Mouse (Mus musculus) MEL (cell line): ENCODE data around the gene Abca2. TPM values are rescaled to one million over a fixed set of nuclear protein-coding genes. Genes with fewer than 3 reads are reported as not detected.

Source experiments
- DNase-seq: peaks from one replicate; pipeline ENCODE4 v3.0.0; 2011; ENCODE audit warnings: low read depth, low spot score
- H3K27ac ChIP-seq: 2 replicates; pipeline ENCODE4 v1.5.1; 2012; ENCODE audit warnings: low read depth, mild to moderate bottlenecking, control low read depth, low read length, moderate library complexity; ENCODE audit not compliant: control insufficient read depth
- H3K27me3 ChIP-seq, 2 experiments: fragments of 150-350 bp in 1 of 2; sonication (generic) in 1 of 2; 2 replicates each; pipeline ENCODE4 v1.6.1; 2012; ENCODE audit warnings: low read length in 2 of 2, mild to moderate bottlenecking in 2 of 2, improper control_type of control experiment in 1 of 2, moderate library complexity in 1 of 2; ENCODE audit not compliant: insufficient read depth in 2 of 2, control insufficient read depth in 1 of 2
- H3K36me3 ChIP-seq, 2 experiments: 2 replicates each; pipeline ENCODE4 v1.6.1; 2012 to 2014; ENCODE audit warnings: low read length in 2 of 2, improper control_type of control experiment in 1 of 2, inconsistent platforms in 1 of 2, mild to moderate bottlenecking in 1 of 2; ENCODE audit not compliant: insufficient read depth in 2 of 2, control insufficient read depth in 1 of 2
- H3K4me1 ChIP-seq, 2 experiments: fragments of 150-350 bp in 1 of 2; sonication (generic) in 1 of 2; 2 replicates each; pipeline ENCODE4 v1.6.1; 2012; ENCODE audit warnings: low read length in 2 of 2, improper control_type of control experiment in 1 of 2, mild to moderate bottlenecking in 1 of 2; ENCODE audit not compliant: insufficient read depth in 2 of 2, control insufficient read depth in 1 of 2
- H3K4me3 ChIP-seq, 2 experiments: fragments of 150-350 bp in 1 of 2; sonication (generic) in 1 of 2; 2 replicates each; pipeline ENCODE4 v1.5.1; 2012; ENCODE audit warnings: low read depth in 2 of 2, low read length in 2 of 2, mild to moderate bottlenecking in 2 of 2, moderate library complexity in 2 of 2, control low read depth in 1 of 2, improper control_type of control experiment in 1 of 2; ENCODE audit not compliant: control insufficient read depth in 1 of 2, insufficient read depth in 1 of 2
- H3K79me2 ChIP-seq: 2 replicates; pipeline ENCODE4 v1.6.1; 2012; ENCODE audit warnings: mild to moderate bottlenecking, low read length, moderate library complexity; ENCODE audit not compliant: control insufficient read depth, poor library complexity, insufficient read depth
- H3K9ac ChIP-seq: 2 replicates; pipeline ENCODE4 v1.6.1; 2012; ENCODE audit warnings: low read depth, mild to moderate bottlenecking, control low read depth, low read length, moderate library complexity; ENCODE audit not compliant: control insufficient read depth, poor library complexity, severe bottlenecking
- H3K9me3 ChIP-seq: fragments of 150-350 bp; sonication (generic); replicated peaks from 2 replicates; pipeline ENCODE4 v1.6.1; 2012; ENCODE audit warnings: mild to moderate bottlenecking, low read length, improper control_type of control experiment, moderate library complexity; ENCODE audit not compliant: insufficient read depth
- BHLHE40 ChIP-seq: IDR thresholded peaks from 2 replicates; pipeline ENCODE4 v1.6.1; 2012; ENCODE audit warnings: low read depth, mild to moderate bottlenecking, inconsistent platforms, low read length, improper control_type of control experiment, borderline replicate concordance
- E2F4 ChIP-seq: IDR thresholded peaks from 2 replicates; pipeline ENCODE4 v1.6.1; 2011; ENCODE audit warnings: low read depth, low read length, improper control_type of control experiment, borderline replicate concordance
- GATA1 ChIP-seq: IDR thresholded peaks from 2 replicates; pipeline ENCODE4 v1.6.1; 2011; ENCODE audit warnings: low read depth, low read length, improper control_type of control experiment
- JUND ChIP-seq: IDR thresholded peaks from 2 replicates; pipeline ENCODE4 v1.6.1; 2011; ENCODE audit warnings: low read depth, mild to moderate bottlenecking, improper control_type of control experiment, low read length
- MAX ChIP-seq: IDR thresholded peaks from 2 replicates; pipeline ENCODE4 v1.6.1; 2011; ENCODE audit warnings: low read length, improper control_type of control experiment
- MEF2A ChIP-seq: IDR thresholded peaks from 2 replicates; pipeline ENCODE4 v1.6.1; 2014; ENCODE audit warnings: low read depth, mild to moderate bottlenecking, inconsistent platforms, low read length, improper control_type of control experiment; ENCODE audit not compliant: poor library complexity, insufficient replicate concordance, severe bottlenecking; ENCODE audit errors: extremely low read depth
- SIN3A ChIP-seq: IDR thresholded peaks from 2 replicates; pipeline ENCODE4 v1.6.1; 2012; ENCODE audit warnings: low read length, improper control_type of control experiment, inconsistent platforms
- TAL1 ChIP-seq: IDR thresholded peaks from 2 replicates; pipeline ENCODE4 v1.6.1; 2012; ENCODE audit warnings: mild to moderate bottlenecking, inconsistent platforms, low read length, moderate library complexity, mixed read lengths
- TCF12 ChIP-seq: IDR thresholded peaks from 2 replicates; pipeline ENCODE4 v1.6.1; 2014; ENCODE audit warnings: low read depth, mild to moderate bottlenecking, inconsistent platforms, low read length, improper control_type of control experiment, moderate library complexity
- USF1 ChIP-seq: IDR thresholded peaks from 2 replicates; pipeline ENCODE4 v1.6.1; 2014; ENCODE audit warnings: low read depth, mild to moderate bottlenecking, inconsistent platforms, low read length, improper control_type of control experiment, moderate library complexity
- USF2 ChIP-seq, 2 experiments: IDR thresholded peaks; 2 replicates each; pipeline ENCODE4 v1.6.1; 2011 to 2012; ENCODE audit warnings: improper control_type of control experiment in 2 of 2, low read length in 2 of 2, borderline replicate concordance in 1 of 2, inconsistent platforms in 1 of 2, low read depth in 1 of 2, mild to moderate bottlenecking in 1 of 2; ENCODE audit not compliant: insufficient read depth in 1 of 2
- ZKSCAN1 ChIP-seq: IDR thresholded peaks from 2 replicates; pipeline ENCODE4 v1.6.1; 2012; ENCODE audit warnings: low read depth, mild to moderate bottlenecking, inconsistent platforms, low read length, improper control_type of control experiment, moderate library complexity
- ZNF384 ChIP-seq: IDR thresholded peaks from 2 replicates; pipeline ENCODE4 v1.6.1; 2012; ENCODE audit warnings: low read depth, mild to moderate bottlenecking, inconsistent platforms, low read length, improper control_type of control experiment
- polyA plus RNA-seq, 2 experiments: library from polyadenylated mRNA; stranded (reverse) in 1 of 2; unstranded in 1 of 2; fragments of >175 nt in 1 of 2; fragments of >200 nt in 1 of 2; gene quantifications; 2 replicates each; pipeline versions ENCODE4 v1.2.1 to v1.2.4; 2012; ENCODE audit warnings: low replicate concordance in 2 of 2, low read depth in 1 of 2; ENCODE audit not compliant: insufficient read length in 2 of 2, insufficient read depth in 1 of 2, missing spikeins in 1 of 2
- total RNA-seq: library from RNA; depleted of rRNA; stranded (reverse); fragments of 300-350 nt; gene quantifications from 2 replicates; pipeline ENCODE4 v1.2.3, GENCODE M21; 2012

Gene Abca2
- total and polyA plus RNA-seq, 3 experiments, result 10.4 to 42.2 TPM; not detected in 1

DNA sequence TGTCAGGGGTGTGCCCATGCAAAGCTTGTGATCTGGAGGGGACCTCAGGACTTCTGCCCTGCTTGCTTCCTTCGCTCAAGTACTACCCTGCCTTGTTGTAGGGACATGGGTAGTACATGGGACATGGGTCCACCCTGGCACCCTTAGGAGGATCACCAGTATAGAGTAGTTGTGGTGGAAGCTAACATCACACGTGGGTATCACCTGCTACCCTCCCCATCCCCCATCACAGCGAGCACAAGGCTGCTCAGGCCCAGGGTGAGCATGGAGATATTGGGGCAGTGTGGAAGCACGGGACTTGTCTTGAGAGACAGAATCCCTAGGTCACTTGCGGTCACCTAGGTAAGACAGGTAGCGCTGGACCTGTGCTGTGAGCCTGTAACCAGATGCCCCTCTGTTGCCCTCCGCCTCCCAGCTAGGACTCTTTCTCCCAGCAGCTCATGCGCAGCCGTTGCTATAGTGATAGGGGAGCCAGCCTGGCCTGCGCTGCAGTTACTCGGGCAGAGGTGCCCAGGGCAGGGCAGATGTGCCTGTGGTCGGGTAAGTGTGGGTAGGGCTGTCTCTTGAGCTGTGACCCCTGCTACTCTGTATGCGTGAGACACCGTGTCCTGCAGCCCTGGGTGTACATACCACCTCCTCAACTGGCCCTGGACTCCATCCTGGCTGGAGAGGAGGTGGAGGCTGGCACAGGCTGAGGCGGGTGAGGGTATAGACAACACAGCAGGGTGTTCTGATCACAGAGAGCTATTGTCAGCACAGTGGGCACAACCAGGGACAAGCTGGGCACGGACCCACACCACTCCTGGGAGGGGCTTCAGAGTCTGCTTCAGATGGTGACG is 2.1 kb downstream of the Abca2 start:
- Histone ChIP-seq H3K79me2 (peaks cover 2% of the 10 kb centered on the region; the same call in 1 of the 2 replicates), H3K4me1 (peaks cover 8 to 23% of the 10 kb centered on the region in 2 experiments; a peak in 3 of 4 replicates), H3K9ac (no peak overlapping the region), H3K36me3 (peaks cover 0 to 7% of the 10 kb centered on the region in 2 experiments; a peak in 2 of 4 replicates), H3K27me3 (no peaks in the 10 kb centered on the region), H3K27ac (no peak overlapping the region), H3K4me3 (no peak overlapping the region), H3K9me3 (no peaks in the 10 kb centered on the region)
- no peak for DNase-seq
- TF ChIP-seq USF1, result no peak
- TF ChIP-seq ZKSCAN1, result no peak
- TF ChIP-seq SIN3A, result no peak
- no peak for TF ChIP-seq MEF2A
- no peak for TF ChIP-seq ZNF384

DNA sequence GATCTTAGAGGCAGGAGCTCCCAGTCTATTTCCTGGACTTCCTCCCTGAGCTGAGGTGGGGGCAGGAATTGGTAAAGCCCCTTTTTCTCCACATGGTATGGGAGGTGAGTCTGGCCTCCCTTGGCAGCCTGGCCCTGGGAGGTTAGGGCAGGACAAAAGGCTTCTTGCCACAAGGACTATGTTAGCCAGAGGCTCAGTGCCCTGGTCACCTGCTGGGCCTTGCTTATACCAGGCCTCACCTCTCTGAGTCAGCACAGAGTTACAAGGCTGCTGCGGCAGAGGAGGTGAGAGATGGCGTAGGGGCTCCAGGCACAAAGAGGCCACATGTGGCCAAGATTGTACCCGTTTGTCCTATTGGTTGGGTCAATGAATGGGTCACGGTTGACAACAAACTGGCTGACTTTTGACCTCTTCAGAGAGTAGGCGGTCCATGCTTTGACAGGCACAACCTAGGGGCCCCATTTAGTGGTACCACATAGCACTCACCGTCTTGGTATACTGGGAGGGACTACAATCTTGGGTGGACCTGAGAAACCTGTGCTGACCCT is 2.9 kb downstream of the Abca2 start:
- Histone ChIP-seq H3K27me3 (no peaks in the 10 kb centered on the region), H3K9me3 (no peaks in the 10 kb centered on the region), H3K4me3 (no peak overlapping the region), H3K27ac (no peak overlapping the region), H3K79me2 (peaks cover 2% of the 10 kb centered on the region; the same call in 1 of the 2 replicates), H3K36me3 (peaks cover 0 to 7% of the 10 kb centered on the region in 2 experiments; a peak in 2 of 4 replicates), H3K4me1 (peaks cover 7 to 20% of the 10 kb centered on the region in 2 experiments; a peak in 3 of 4 replicates), H3K9ac (no peak overlapping the region)
- TF ChIP-seq E2F4 (no peak), ZNF384 (no peak), MAX (no peak), BHLHE40 (no peak), USF2 (IDR thresholded peaks at IDR 0.05; ENCODE audit: borderline replicate concordance in 1 of 2, insufficient read depth in 1 of 2, low read depth in 1 of 2, low read length in 2 of 2) (no peak), GATA1 (no peak), JUND (no peak), TAL1 (no peak), TCF12 (no peak)
- DNase-seq, result no peak
